Mouse (Mus musculus): ENCODE data around the gene Gm7358.
"Not testable (repeated sequence)": the region's sequence is repeated elsewhere in the genome, so short reads cannot be mapped to it uniquely, and the experiment has no call there.

- TF ChIP-seq CTCF (IDR thresholded peaks at IDR 0.05; ENCODE audit: control insufficient read depth, insufficient read depth, low read length); POLR2A (IDR thresholded peaks at IDR 0.05; ENCODE audit: borderline replicate concordance, control insufficient read depth, low read depth, low read length): not testable (repeated sequence)
These were observed 40.6 kb upstream of the Gm7358 start for GRCm38 (mm10) chr17:14099886-14100285.

Measured in bone marrow, adult 2 months (tissue).